Mouse (Mus musculus): ENCODE data around the gene 1700025G04Rik.

1700025G04Rik gene

GRCm38 (mm10) chr1:151955866-151956265, 134.1 kb downstream of the 1700025G04Rik start:
- DNase-seq = no peak

GRCm38 (mm10) chr1:151953563-151953962, 136.4 kb downstream of the 1700025G04Rik start:
- peak; percentile 78 for DNase-seq

DNA sequence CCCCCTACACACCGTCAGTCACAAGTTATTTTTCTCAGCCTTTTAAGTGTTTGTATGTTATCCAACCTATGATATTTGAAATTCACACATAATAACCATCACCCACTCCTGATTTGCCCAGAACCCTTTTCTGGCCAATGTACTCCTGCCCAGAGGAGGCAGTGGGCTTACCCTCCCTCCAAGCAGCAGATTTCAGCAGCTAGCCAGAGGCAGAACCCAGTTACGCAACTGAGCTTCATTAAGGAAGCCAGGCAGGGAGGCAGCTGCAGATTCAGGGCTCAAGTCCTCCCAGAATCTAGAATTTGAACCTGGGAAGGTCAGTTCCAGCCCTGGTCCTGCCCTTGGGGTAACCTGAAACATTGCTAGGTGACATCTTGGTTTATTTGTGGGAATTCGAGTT, 141.9 kb downstream of the 1700025G04Rik start:
- DNase-seq = no peak

GRCm38 (mm10) chr1:151947571-151947970, 142.4 kb downstream of the 1700025G04Rik start:
- no peak for DNase-seq

- DNase-seq = no peak
These were observed 145.3 kb downstream of the 1700025G04Rik start for GRCm38 (mm10) chr1:151944457-151945223.

GRCm38 (mm10) chr1:151943681-151944237, 146.2 kb downstream of the 1700025G04Rik start:
- DNase-seq = no peak

DNA sequence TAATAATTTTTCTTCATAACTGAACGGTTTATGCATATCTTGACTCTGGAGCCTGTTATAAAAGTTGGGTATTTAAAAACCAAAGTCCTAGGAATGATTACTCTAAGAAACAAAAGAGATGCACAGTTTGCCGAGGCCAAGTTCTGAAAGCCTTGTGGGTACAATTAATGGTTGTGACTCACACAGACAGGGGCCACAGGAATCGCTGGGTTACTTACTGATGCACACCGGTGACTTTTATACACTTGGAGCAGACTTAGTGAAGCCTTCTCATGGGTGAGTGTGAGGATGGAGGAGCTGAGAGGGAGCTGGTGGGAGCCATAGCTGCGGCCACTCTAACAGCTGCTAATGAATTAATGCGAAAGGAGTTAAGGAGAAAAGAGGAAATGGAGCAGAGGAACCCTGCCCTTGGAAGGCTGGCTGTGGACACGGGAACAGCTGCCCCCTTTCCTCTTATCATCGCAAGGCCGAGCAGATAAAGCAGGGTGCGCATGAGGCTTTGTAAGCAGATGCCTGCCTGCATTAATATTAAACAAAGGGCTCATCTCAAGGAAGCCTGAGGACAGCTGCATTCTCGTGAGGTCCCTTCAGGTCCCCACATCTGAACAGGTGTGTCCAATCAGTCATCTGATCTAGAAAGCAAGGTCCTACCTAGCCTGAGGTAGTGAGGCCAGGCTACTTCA, 146.8 kb downstream of the 1700025G04Rik start:
- no peak for DNase-seq

GRCm38 (mm10) chr1:151939987-151940386, 149.9 kb downstream of the 1700025G04Rik start:
- no peak for DNase-seq

GRCm38 (mm10) chr1:151939510-151939909, 150.4 kb downstream of the 1700025G04Rik start:
- no peak for DNase-seq

- no peak for DNase-seq
These were observed 156.3 kb downstream of the 1700025G04Rik start for GRCm38 (mm10) chr1:151933605-151934004.

- no peak for DNase-seq
These were observed 163.1 kb downstream of the 1700025G04Rik start for GRCm38 (mm10) chr1:151926826-151927225.

GRCm38 (mm10) chr1:151926141-151926540, 163.8 kb downstream of the 1700025G04Rik start:
- no peak for DNase-seq

- DNase-seq = no peak
These were observed 164.2 kb downstream of the 1700025G04Rik start for GRCm38 (mm10) chr1:151925738-151926137.

DNA sequence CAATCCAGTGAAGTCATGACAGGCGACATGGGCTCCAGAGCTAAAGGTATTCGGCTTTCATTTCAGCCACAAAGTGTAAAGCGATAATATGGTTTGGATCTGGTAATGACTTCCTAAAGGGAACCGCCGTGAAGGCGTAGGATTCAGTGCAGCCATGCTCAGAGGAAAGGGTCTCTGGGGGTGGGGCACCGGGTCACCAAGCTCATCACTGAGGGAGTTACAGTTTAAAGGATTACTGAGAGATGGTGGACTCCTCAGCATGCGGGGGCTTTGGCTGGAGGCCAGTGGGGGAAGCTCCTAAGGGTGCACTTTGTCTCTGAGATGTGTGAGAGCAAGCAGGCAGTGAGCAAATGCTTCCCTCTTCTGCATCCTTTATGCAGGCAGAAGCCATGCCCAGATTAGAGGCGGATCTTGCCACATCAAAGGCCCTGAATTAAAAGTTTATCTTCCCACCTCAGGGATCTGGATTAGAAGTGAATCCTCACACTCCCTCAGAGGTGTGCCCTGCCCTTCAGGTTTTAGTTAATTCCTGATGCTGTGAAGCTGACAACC, 171.0 kb downstream of the 1700025G04Rik start:
- DNase-seq = no peak

GRCm38 (mm10) chr1:151917736-151918135, 172.2 kb downstream of the 1700025G04Rik start:
- DNase-seq = no peak

GRCm38 (mm10) chr1:151914494-151914893, 175.4 kb downstream of the 1700025G04Rik start:
- DNase-seq = no peak

DNA sequence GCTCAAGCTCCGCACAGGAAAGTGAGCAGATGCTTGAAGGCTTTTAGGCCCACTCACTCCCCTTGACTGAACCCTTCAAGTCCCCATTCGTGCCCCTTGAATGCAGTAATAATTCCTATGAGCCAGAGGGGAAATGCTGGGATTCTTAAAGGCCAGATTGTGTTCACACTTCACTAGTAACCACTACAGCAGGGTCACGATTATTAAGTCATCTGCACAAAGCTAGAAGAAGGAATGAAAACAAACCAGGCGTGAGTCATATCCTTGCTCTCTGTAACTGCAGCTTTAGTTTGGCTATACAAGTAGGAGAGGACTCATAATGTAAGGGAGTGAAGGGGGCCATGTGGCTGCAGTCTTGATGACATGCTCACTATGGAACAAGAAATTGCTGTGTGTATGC, 182.9 kb downstream of the 1700025G04Rik start:
- no peak for DNase-seq

DNA sequence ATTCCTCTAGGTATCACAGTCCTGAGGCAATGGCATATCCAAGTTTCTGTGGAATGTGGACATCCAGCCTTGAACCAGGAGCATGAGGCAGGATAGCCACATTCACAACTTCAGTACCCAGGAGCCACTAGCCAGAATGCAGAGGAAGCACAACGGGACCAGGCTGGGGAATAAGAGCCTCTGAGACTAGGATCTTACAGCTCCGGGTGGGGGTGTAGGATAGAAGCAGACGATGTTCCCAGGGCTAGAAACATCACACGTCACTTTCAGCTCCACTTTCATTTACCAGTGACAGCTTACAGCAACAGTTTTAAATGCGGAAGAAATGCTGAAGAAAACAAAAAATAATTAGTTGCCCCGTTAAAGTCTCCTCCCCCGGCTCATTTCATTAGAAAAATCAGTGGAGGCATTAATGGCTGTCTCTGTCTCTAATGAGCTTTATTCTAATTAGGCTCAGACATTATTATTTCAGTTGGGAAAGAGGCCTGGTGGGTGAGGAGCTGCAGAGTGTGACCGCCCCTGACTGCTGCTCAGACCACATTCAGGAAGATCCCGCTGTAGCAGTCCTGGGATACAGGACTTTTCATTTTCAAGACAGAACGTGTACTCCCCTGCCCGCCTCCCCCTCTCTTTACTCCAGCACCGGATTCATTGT, 189.1 kb downstream of the 1700025G04Rik start:
- DNase-seq = no peak

GRCm38 (mm10) chr1:151899964-151900363, 190.0 kb downstream of the 1700025G04Rik start:
- no peak for DNase-seq

DNA sequence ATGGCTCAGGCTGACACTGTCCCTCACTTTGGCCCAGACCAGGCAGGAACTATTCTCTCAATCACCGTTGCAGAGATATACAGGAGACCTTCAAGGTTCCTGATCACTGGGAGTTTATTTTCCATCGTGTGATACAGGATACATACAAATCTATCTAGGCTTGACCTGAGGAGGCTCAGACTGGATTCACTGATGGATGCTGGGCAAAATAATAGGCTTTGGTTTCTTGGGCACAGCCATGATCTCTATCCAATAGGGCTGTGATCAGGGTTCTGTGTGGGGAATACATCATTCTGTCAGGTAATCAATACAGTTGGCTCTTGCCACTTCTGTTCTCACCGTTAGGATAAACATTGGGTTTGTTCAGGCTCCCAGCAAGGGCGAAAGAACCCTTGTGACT, 194.5 kb downstream of the 1700025G04Rik start:
- DNase-seq = no peak

DNA sequence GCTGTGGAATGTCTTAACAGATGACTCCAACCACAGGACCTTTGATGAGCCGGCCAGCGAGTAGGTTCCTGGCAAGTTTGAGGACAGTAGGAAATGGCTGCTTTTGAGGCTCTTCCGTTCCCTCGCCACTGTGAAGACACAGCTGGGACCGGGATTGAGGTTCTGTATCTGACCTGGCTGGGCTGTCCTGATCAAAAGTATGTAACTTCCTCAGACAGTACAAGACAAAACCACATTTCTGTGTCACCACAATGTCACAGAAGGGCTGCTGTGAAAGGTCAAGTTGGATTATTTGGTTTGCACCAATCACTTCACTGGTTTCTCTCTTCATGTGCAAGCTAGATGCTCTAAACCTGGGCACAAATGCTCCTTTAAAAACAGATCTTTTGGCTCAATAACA, 195.9 kb downstream of the 1700025G04Rik start:
- no peak for DNase-seq

DNA sequence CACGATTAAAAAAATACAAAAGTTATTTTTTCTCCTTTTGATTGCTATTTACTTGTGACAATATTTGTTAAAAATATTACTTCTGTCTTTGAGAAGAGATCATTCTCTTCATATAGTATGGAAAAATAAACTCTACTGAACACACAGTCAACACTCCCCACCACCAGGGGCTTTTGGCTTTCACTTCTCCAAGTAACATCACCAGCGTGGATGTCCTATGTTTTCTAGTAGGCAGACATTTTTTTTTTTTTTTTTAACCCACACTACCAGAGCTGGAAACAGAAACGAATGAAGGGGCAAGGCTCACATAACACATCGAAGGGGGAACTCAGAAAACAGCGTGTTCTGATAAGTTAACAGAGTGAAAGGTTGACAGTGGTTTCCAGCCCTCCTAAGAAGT, 197.9 kb downstream of the 1700025G04Rik start:
- no peak for DNase-seq

GRCm38 (mm10) chr1:151891194-151891593, 198.7 kb downstream of the 1700025G04Rik start:
- no peak for DNase-seq

Measured in right cerebral cortex, postnatal 14 days (tissue).